Mouse (Mus musculus) lung, adult 2 months (tissue): Measurements from ENCODE around the gene Il6ra. TPM values are rescaled to one million over a fixed set of nuclear protein-coding genes. Genes with fewer than 3 reads are reported as not detected.
"Not testable (repeated sequence)": the region's sequence is repeated elsewhere in the genome, so short reads cannot be mapped to it uniquely, and the experiment has no call there.

Experiments
- DNase-seq: peaks from one replicate; pipeline ENCODE4 v3.0.0; 2022
- H3K4me1 ChIP-seq: fragments of 200-500 bp; 2 replicates; pipeline ENCODE4 v1.6.1; 2011; ENCODE audit warnings: low read length; ENCODE audit not compliant: control insufficient read depth, insufficient read depth
- H3K4me3 ChIP-seq: fragments of 200-500 bp; replicated peaks from 2 replicates; pipeline ENCODE3; 2011; ENCODE audit warnings: low read depth, mild to moderate bottlenecking, control low read depth, low read length; ENCODE audit errors: extremely low read depth
- CTCF ChIP-seq: fragments of 200-500 bp; IDR thresholded peaks from 2 replicates; pipeline ENCODE4 v1.5.1; 2011; ENCODE audit warnings: mild to moderate bottlenecking, low read length, control low read depth; ENCODE audit not compliant: insufficient read depth
- POLR2A ChIP-seq: fragments of 200-500 bp; IDR thresholded peaks from 2 replicates; pipeline ENCODE4 v1.6.1; 2011; ENCODE audit warnings: low read depth, mild to moderate bottlenecking, control low read depth, low read length, borderline replicate concordance; ENCODE audit errors: extremely low read depth
- WGBS: fragments of 180-500 bp; shearing (Covaris S2); methylation state at CpG from one replicate; pipeline ENCODE4 v1.1.7; 2018; 5-methylcytosine and 5-hydroxymethylcytosine counted together
- polyA plus RNA-seq: library from polyadenylated mRNA; depleted of rRNA; stranded (reverse); fragments of >200 nt; gene quantifications from 2 replicates; pipeline ENCODE4 v1.2.3, GENCODE M21; 2012

The Il6ra gene
- polyA plus RNA-seq, 1 experiment: 19.8 TPM

GRCm38 (mm10) chr3:89870472-89871271 is 42.3 kb downstream of the Il6ra start:
- H3K4me1 ChIP-seq: peaks cover 7% of the 10 kb centered on the region; the same call in 1 of the 2 replicates
- 72% methylated on average over 22 of the region's 22 CpGs for WGBS
- DNase-seq: no peak
- H3K4me3 ChIP-seq: no peak overlapping the region
- no peak for TF ChIP-seq CTCF
- no peak for TF ChIP-seq POLR2A

GRCm38 (mm10) chr3:89869556-89869955 is 43.4 kb downstream of the Il6ra start:
- TF ChIP-seq CTCF (no peak), POLR2A (no peak)
- Histone ChIP-seq H3K4me1 (peaks cover 12% of the 10 kb centered on the region; the same call in 1 of the 2 replicates), H3K4me3 (no peak overlapping the region)
- WGBS: 76% methylated on average over 9 of the region's 9 CpGs
- no peak for DNase-seq

DNA sequence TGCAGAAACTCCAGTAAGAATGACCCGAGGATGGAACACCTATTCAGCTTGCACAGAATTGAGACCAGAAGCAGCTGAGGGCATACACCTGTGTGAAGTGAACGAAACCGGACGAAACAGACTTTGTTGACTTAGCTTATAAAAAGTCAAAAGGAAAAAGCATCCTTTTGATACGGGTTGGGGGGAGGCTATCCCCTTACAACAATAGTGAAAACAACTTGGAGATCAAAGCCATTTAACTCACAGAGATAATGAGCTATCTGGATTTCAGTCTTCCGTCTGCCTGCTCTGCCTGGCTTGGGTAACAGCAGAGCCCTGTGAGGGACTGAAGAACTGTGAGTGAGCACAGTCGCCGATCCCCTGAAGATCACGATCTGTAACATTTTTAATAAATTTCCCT is 44.0 kb downstream of the Il6ra start:
- Histone ChIP-seq H3K4me3 (no peak overlapping the region), H3K4me1 (peaks cover 13% of the 10 kb centered on the region; the same call in 1 of the 2 replicates)

GRCm38 (mm10) chr3:89868357-89868756 is 44.6 kb downstream of the Il6ra start:
- TF ChIP-seq POLR2A (no peak), CTCF (no peak)
- Histone ChIP-seq H3K4me1 (peaks cover 14% of the 10 kb centered on the region; the same call in 1 of the 2 replicates), H3K4me3 (no peak overlapping the region)
- DNase-seq: no peak
- WGBS: 30% methylated on average over 7 of the region's 7 CpGs

More for the DNA sequence above, 44.0 kb downstream of the Il6ra start:
- no peak for TF ChIP-seq CTCF
- no peak for TF ChIP-seq POLR2A
- WGBS: 76% methylated on average over 9 of the region's 9 CpGs
- DNase-seq: no peak

GRCm38 (mm10) chr3:89867651-89868050 is 45.3 kb downstream of the Il6ra start:
- DNase-seq: no peak
- H3K4me1 ChIP-seq: peaks cover 14% of the 10 kb centered on the region; the same call in 1 of the 2 replicates
- no peak overlapping the region for H3K4me3 ChIP-seq
- TF ChIP-seq POLR2A (no peak), CTCF (no peak)
- 70% methylated on average over 4 of the region's 4 CpGs for WGBS

DNA sequence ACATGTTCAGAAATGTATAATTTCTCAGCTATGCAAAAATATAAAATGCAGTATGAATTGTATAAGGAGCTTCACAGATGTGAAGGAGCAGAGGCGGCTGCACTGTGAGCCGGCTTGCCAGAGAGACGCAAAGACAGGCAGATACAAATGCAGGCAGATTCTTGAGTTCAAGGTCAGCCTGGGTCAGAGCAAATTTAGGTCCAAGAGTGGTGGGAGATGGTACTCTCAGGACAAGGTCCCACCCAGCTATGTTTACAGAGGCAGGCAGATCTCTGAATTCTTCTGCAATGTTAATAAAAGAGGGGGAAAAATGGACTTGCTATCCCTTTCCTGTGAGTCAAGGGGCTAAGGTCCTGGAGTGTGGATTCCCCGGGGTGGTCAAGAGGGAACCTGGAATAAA is 47.2 kb downstream of the Il6ra start:
- WGBS: 72% methylated on average over 4 of the region's 4 CpGs
- TF ChIP-seq POLR2A (no peak), CTCF (no peak)
- Histone ChIP-seq H3K4me1 (peaks cover 18% of the 10 kb centered on the region; the same call in 1 of the 2 replicates), H3K4me3 (no peak overlapping the region)
- DNase-seq: no peak

GRCm38 (mm10) chr3:89865020-89865419 is 48.0 kb downstream of the Il6ra start:
- no peak for DNase-seq
- Histone ChIP-seq H3K4me1 (peaks cover 19% of the 10 kb centered on the region; the same call in 1 of the 2 replicates), H3K4me3 (no peak overlapping the region)
- TF ChIP-seq CTCF (no peak), POLR2A (no peak)
- WGBS: 44% methylated on average over 6 of the region's 6 CpGs

GRCm38 (mm10) chr3:89863716-89864509 is 49.1 kb downstream of the Il6ra start:
- 44% methylated on average over 9 of the region's 9 CpGs for WGBS
- TF ChIP-seq POLR2A (no peak), CTCF (0 out of 2 replicates have a peak, but pooled peaks have one; percentile 19)
- Histone ChIP-seq H3K4me3 (no peak overlapping the region), H3K4me1 (peaks cover 19% of the 10 kb centered on the region; the same call in 1 of the 2 replicates)
- DNase-seq: peak; percentile 9

- peaks cover 19% of the 10 kb centered on the region; the same call in 1 of the 2 replicates for H3K4me1 ChIP-seq
- H3K4me3 ChIP-seq, DNase-seq: not testable (repeated sequence)
- 87% methylated on average over 3 of the region's 3 CpGs for WGBS
Measured at GRCm38 (mm10) chr3:89863276-89863675, 49.7 kb downstream of the Il6ra start.

DNA sequence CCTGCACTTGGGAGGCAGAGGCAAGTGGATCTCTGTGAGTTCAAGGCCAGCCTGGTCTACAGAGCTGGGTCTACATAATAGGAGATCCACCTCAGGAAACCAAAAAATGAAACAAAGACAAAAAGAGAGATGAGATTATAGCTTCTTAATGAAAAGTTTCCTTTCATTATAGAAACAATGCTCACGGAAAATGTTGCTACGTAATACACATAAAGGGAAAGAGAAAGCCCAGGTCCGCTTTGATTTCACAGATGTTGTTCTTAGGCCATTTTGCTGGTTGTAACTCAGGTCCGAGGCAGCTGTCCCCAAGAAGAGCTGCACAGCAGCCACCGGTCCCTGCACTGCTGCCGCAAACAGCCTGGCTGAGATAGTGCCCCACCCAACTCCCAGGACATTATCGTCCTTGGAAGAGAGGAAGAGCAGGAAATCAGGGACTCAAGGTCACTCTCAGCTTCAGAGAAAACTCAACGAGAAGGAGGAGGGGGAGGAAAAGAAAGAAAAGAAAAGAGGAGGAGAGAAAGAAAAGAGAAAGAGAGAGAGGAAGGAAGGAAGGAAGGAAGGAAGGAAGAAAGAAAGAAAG is 50.7 kb downstream of the Il6ra start:
- WGBS: 46% methylated on average over 8 of the region's 8 CpGs
- no peak for DNase-seq
- no peak for TF ChIP-seq POLR2A
- TF ChIP-seq CTCF: no peak
- Histone ChIP-seq H3K4me1 (peaks cover 19% of the 10 kb centered on the region; the same call in 1 of the 2 replicates), H3K4me3 (no peak overlapping the region)
